Mouse (Mus musculus) lung, postnatal 0 days (tissue): Measurements from ENCODE around the gene Rasgrf2. TPM values are rescaled to one million over a fixed set of nuclear protein-coding genes. Genes with fewer than 3 reads are reported as not detected.

Source experiments
- ATAC-seq: fragments of 200-750 bp; cut with Nextera tagmentation; 2 replicates; pipeline ENCODE4 v1.8.0; 2017; ENCODE audit warnings: moderate library complexity
- DNase-seq: peaks from one replicate; pipeline ENCODE4 v3.0.0-alpha.2; 2016; ENCODE audit warnings: low spot score
- H3K27ac ChIP-seq: fragments of 300-500 bp; sonication (generic); 2 replicates; pipeline ENCODE4 v1.5.1; 2014; ENCODE audit warnings: antibody characterized with exemption, mild to moderate bottlenecking, low read length, mixed read lengths
- H3K27me3 ChIP-seq: fragments of 300-500 bp; sonication (generic); replicated peaks from 2 replicates; pipeline ENCODE4 v1.6.1; 2014; ENCODE audit warnings: low read length, mixed read lengths; ENCODE audit not compliant: insufficient read depth
- H3K36me3 ChIP-seq: fragments of 300-500 bp; sonication (generic); 2 replicates; pipeline ENCODE4 v1.6.1; 2014; ENCODE audit warnings: low read length, mixed read lengths; ENCODE audit not compliant: insufficient read depth
- H3K4me1 ChIP-seq: fragments of 300-500 bp; sonication (generic); 2 replicates; pipeline ENCODE4 v1.6.1; 2014; ENCODE audit warnings: antibody characterized with exemption, low read depth, low read length, mixed read lengths; ENCODE audit not compliant: insufficient read depth
- H3K4me2 ChIP-seq: fragments of 300-500 bp; sonication (generic); replicated peaks from 2 replicates; pipeline ENCODE4 v1.6.1; 2014; ENCODE audit warnings: low read depth, mild to moderate bottlenecking, low read length, moderate library complexity, mixed read lengths
- H3K4me3 ChIP-seq: fragments of 300-500 bp; sonication (generic); 2 replicates; pipeline ENCODE4 v1.5.1; 2014; ENCODE audit warnings: low read depth, low read length
- H3K9ac ChIP-seq: fragments of 300-500 bp; sonication (generic); replicated peaks from 2 replicates; pipeline ENCODE4 v1.6.1; 2014; ENCODE audit warnings: low read depth, mild to moderate bottlenecking
- H3K9me3 ChIP-seq: fragments of 300-500 bp; sonication (generic); 2 replicates; pipeline ENCODE4 v1.6.1; 2016; ENCODE audit warnings: low read length, mixed read lengths
- CTCF ChIP-seq: IDR thresholded peaks from 2 replicates; pipeline ENCODE4 v1.5.1; 2016; ENCODE audit warnings: antibody characterized with exemption, mild to moderate bottlenecking
- EP300 ChIP-seq: IDR thresholded peaks from 2 replicates; pipeline ENCODE4 v1.6.1; 2016; ENCODE audit warnings: antibody characterized with exemption, mild to moderate bottlenecking, control low read depth
- WGBS: fragments of 180-500 bp; shearing (Covaris S2); extraction: QIAGEN DNeasy Blood & Tissue Kit; methylation state at CpG from one replicate; pipeline ENCODE4 v1.1.7; 2014; 5-methylcytosine and 5-hydroxymethylcytosine counted together
- polyA plus RNA-seq: library from polyadenylated mRNA; unstranded; fragments of >200 nt; fragmentation: Nextera tagmentation; extraction: Ambion mirVana; gene quantifications from 2 replicates; pipeline ENCODE4 v1.2.1, GENCODE M21; 2015

The Rasgrf2 gene
- polyA plus RNA-seq, 1 experiment from 2014 or later, result 4.0 TPM

- DNase-seq (no peak), ATAC-seq (no peak)
- Histone ChIP-seq H3K36me3 (no peaks in the 10 kb centered on the region), H3K4me3 (no peak overlapping the region), H3K4me2 (no peak overlapping the region), H3K27me3 (no peaks in the 10 kb centered on the region), H3K4me1 (no peaks in the 10 kb centered on the region), H3K9me3 (no peaks in the 10 kb centered on the region), H3K27ac (no peak overlapping the region), H3K9ac (no peak overlapping the region)
- WGBS, result 93% methylated on average over 1 of the region's 1 CpGs
- no peak for TF ChIP-seq EP300
- no peak for TF ChIP-seq CTCF
Measured at GRCm38 (mm10) chr13:91981414-91981813, 150.0 kb downstream of the Rasgrf2 start.

GRCm38 (mm10) chr13:91976971-91977370, 154.5 kb downstream of the Rasgrf2 start:
- 38% methylated on average over 1 of the region's 1 CpGs for WGBS
- no peak overlapping the region for H3K9ac ChIP-seq
- no peak overlapping the region for H3K4me3 ChIP-seq
- no peak for TF ChIP-seq CTCF
- TF ChIP-seq EP300, result no peak
- no peak overlapping the region for H3K27ac ChIP-seq
- ATAC-seq (no peak), DNase-seq (no peak)
- no peaks in the 10 kb centered on the region for H3K9me3 ChIP-seq
- H3K4me2 ChIP-seq, result no peak overlapping the region
- H3K4me1 ChIP-seq, result no peaks in the 10 kb centered on the region
- H3K27me3 ChIP-seq, result no peaks in the 10 kb centered on the region
- H3K36me3 ChIP-seq, result no peaks in the 10 kb centered on the region

- TF ChIP-seq CTCF, result no peak
- no peak for TF ChIP-seq EP300
- Histone ChIP-seq H3K4me1 (no peaks in the 10 kb centered on the region), H3K9ac (no peak overlapping the region), H3K9me3 (no peaks in the 10 kb centered on the region), H3K27me3 (no peaks in the 10 kb centered on the region), H3K4me2 (no peak overlapping the region), H3K27ac (no peak overlapping the region), H3K36me3 (no peaks in the 10 kb centered on the region), H3K4me3 (no peak overlapping the region)
- DNase-seq (no peak), ATAC-seq (no peak)
- 85% methylated on average over 2 of the region's 2 CpGs for WGBS
Measured at GRCm38 (mm10) chr13:91976541-91976940, 154.9 kb downstream of the Rasgrf2 start.

GRCm38 (mm10) chr13:91974154-91974553, 157.3 kb downstream of the Rasgrf2 start:
- TF ChIP-seq CTCF, result no peak
- no peak for TF ChIP-seq EP300
- Histone ChIP-seq H3K4me3 (no peak overlapping the region), H3K4me1 (no peaks in the 10 kb centered on the region), H3K27me3 (no peaks in the 10 kb centered on the region), H3K9ac (no peak overlapping the region), H3K4me2 (no peak overlapping the region), H3K27ac (no peak overlapping the region), H3K36me3 (no peaks in the 10 kb centered on the region), H3K9me3 (no peaks in the 10 kb centered on the region)
- ATAC-seq, result no peak
- DNase-seq, result no peak
- 75% methylated on average over 1 of the region's 1 CpGs for WGBS

- Histone ChIP-seq H3K4me1 (no peaks in the 10 kb centered on the region), H3K27me3 (no peaks in the 10 kb centered on the region), H3K4me2 (no peak overlapping the region), H3K4me3 (no peak overlapping the region), H3K9me3 (no peaks in the 10 kb centered on the region), H3K36me3 (no peaks in the 10 kb centered on the region), H3K9ac (no peak overlapping the region), H3K27ac (no peak overlapping the region)
- ATAC-seq (no peak), DNase-seq (no peak)
- no peak for TF ChIP-seq CTCF
- TF ChIP-seq EP300, result no peak
- WGBS, result 64% methylated on average over 3 of the region's 3 CpGs
Measured at GRCm38 (mm10) chr13:91971246-91971645, 160.2 kb downstream of the Rasgrf2 start.

- DNase-seq (no peak), ATAC-seq (no peak)
- H3K9ac ChIP-seq, result no peak overlapping the region
- H3K4me2 ChIP-seq, result no peak overlapping the region
- H3K4me1 ChIP-seq, result no peaks in the 10 kb centered on the region
- no peaks in the 10 kb centered on the region for H3K27me3 ChIP-seq
- TF ChIP-seq EP300 (no peak), CTCF (no peak)
- H3K36me3 ChIP-seq, result no peaks in the 10 kb centered on the region
- no peak overlapping the region for H3K4me3 ChIP-seq
- no peak overlapping the region for H3K27ac ChIP-seq
- no peaks in the 10 kb centered on the region for H3K9me3 ChIP-seq
Measured at GRCm38 (mm10) chr13:91956474-91956873, 175.0 kb downstream of the Rasgrf2 start.

- no peak for ATAC-seq
- 61% methylated on average over 2 of the region's 2 CpGs for WGBS
Measured at GRCm38 (mm10) chr13:91955646-91956045, 175.8 kb downstream of the Rasgrf2 start.

More at GRCm38 (mm10) chr13:91955646-91956045, 175.8 kb downstream of the Rasgrf2 start:
- H3K36me3 ChIP-seq, result no peaks in the 10 kb centered on the region
- no peaks in the 10 kb centered on the region for H3K4me1 ChIP-seq
- no peak overlapping the region for H3K9ac ChIP-seq
- no peak for TF ChIP-seq CTCF
- TF ChIP-seq EP300, result no peak
- H3K4me2 ChIP-seq, result no peak overlapping the region
- no peaks in the 10 kb centered on the region for H3K27me3 ChIP-seq
- DNase-seq, result no peak
- H3K4me3 ChIP-seq, result no peak overlapping the region
- H3K9me3 ChIP-seq, result no peaks in the 10 kb centered on the region
- H3K27ac ChIP-seq, result no peak overlapping the region
